Mouse (Mus musculus): ENCODE results near the gene Smarca4.

DNA sequence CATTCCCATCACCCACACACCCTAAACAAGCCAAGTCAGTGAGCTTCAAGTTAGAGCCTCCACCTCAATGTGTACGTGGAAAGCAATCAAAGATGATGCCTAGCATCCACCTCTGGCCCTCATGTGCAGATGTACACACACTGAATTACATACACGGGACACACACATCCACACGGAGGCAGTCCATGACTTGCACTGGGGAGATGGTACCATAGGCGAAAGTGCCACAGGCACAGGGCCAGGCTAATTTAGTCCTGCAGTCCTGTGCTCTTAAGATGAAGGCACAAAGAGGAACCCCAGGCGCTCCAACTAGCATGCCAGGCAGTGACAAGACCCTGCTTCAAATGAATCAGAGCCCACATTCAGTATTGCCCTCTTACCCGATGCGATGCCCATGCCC is 87.5 kb downstream of the Smarca4 start:
- TF ChIP-seq CTCF (IDR thresholded peaks at IDR 0.05; ENCODE audit: low read depth, low read length) = no peak
- no peak for TF ChIP-seq POLR2A (IDR thresholded peaks at IDR 0.05; ENCODE audit: borderline replicate concordance, low read depth, low read length)

Data from bone marrow macrophage, adult 2 months (primary cell).